Mouse (Mus musculus) heart, adult 11 months (tissue): ENCODE results near the gene Kif1c.

Source experiments
- DNase-seq: peaks from one replicate; pipeline ENCODE4 v3.0.0; 2022

The Kif1c gene

GRCm38 (mm10) chr11:70699051-70699450 is 1.3 kb upstream of the Kif1c start:
- no peak for DNase-seq

- peak; percentile 99 for DNase-seq
These were observed 265 bp downstream of the Kif1c start for GRCm38 (mm10) chr11:70700613-70701012.

- peak; percentile 96 for DNase-seq
These were observed 1.0 kb downstream of the Kif1c start for GRCm38 (mm10) chr11:70701221-70701955.

GRCm38 (mm10) chr11:70701984-70702733 is 1.8 kb downstream of the Kif1c start:
- DNase-seq, result peak; percentile 95

GRCm38 (mm10) chr11:70702781-70703180 is 2.4 kb downstream of the Kif1c start:
- DNase-seq, result peak; percentile 98

GRCm38 (mm10) chr11:70706127-70706526 is 5.8 kb downstream of the Kif1c start:
- no peak for DNase-seq

- DNase-seq, result no peak
These were observed 10.7 kb downstream of the Kif1c start for GRCm38 (mm10) chr11:70711026-70711425.

GRCm38 (mm10) chr11:70713222-70713621 is 12.9 kb downstream of the Kif1c start:
- DNase-seq, result no peak

GRCm38 (mm10) chr11:70715832-70716231 is 15.5 kb downstream of the Kif1c start:
- DNase-seq, result no peak

- DNase-seq, result peak; percentile 83
These were observed 18.1 kb downstream of the Kif1c start for GRCm38 (mm10) chr11:70718481-70718880.

GRCm38 (mm10) chr11:70720567-70720966 is 20.2 kb downstream of the Kif1c start:
- DNase-seq, result peak; percentile 93

- DNase-seq, result peak; percentile 94
These were observed 20.7 kb downstream of the Kif1c start for GRCm38 (mm10) chr11:70721072-70721471.

- DNase-seq, result no peak
These were observed 24.4 kb downstream of the Kif1c start for GRCm38 (mm10) chr11:70724706-70725105.

GRCm38 (mm10) chr11:70726585-70726984 is 26.2 kb downstream of the Kif1c start:
- no peak for DNase-seq

GRCm38 (mm10) chr11:70727385-70727784 is 27.0 kb downstream of the Kif1c start:
- no peak for DNase-seq

GRCm38 (mm10) chr11:70730427-70731038 is 30.2 kb downstream of the Kif1c start:
- no peak for DNase-seq

GRCm38 (mm10) chr11:70731178-70731577 is 30.8 kb downstream of the Kif1c start:
- DNase-seq, result no peak

GRCm38 (mm10) chr11:70733256-70733655 is 32.9 kb downstream of the Kif1c start:
- no peak for DNase-seq

- DNase-seq, result peak; percentile 94
These were observed 37.4 kb downstream of the Kif1c start for GRCm38 (mm10) chr11:70737749-70738148.

GRCm38 (mm10) chr11:70741603-70742002 is 41.3 kb downstream of the Kif1c start:
- no peak for DNase-seq

- DNase-seq, result no peak
These were observed 41.8 kb downstream of the Kif1c start for GRCm38 (mm10) chr11:70742117-70742516.

GRCm38 (mm10) chr11:70742581-70743459 is 42.5 kb downstream of the Kif1c start:
- no peak for DNase-seq

GRCm38 (mm10) chr11:70745636-70746035 is 45.3 kb downstream of the Kif1c start:
- no peak for DNase-seq
